In the genomic region with DNA sequence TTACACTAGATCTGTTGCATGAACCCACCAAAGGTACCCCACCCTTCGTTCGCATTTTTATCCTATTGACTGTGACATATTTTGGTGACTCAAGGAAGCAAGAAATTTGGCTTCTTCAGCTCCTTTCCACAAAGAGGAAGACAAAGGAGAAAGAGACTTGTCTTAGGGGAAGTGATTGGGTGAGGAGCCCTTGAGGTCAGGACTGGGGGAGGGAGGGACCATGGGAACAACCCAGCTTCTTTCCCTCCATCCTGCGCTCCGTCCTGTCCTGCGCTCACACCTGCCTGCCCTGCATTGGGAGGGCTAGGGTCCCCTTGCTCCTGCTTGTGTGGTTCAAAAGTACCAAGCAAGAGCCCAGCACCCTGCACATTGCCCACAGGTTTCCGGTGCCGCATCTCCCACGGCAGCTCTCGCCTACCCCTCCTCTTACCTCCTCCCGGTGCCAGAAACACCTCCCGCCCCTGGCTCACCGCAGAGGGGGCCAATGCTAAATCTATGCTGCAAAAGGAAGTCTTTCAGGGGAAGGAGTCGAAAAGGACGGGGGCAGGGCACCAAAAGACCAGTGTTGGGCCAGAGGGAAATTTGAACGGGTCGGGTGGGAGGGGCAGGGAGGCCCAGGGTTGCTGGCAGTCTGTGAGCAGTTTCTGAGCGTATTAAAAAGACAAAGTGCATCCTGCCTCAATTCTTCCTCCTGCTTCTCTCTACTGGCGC, we compare ENCODE assay signal across 8 mouse cellular contexts. TPM values are rescaled to one million over a fixed set of nuclear protein-coding genes. Genes with fewer than 3 reads are reported as not detected.
DNase-seq lines count a peak whose midpoint lies in the region; ATAC-seq lines count a peak whose summit lies in the region.

No protein-coding gene starts in this region.

- no peak for DNase-seq in heart, postnatal 4 days
- DNase-seq in thymus, postnatal 14 days: peak; percentile 91
- no peak for DNase-seq in right cerebral cortex, postnatal 36 days (ENCODE audit: low spot score in 2 of 2)
- DNase-seq in adrenal gland, postnatal 36 days: no peak

- H3K4me1 ChIP-seq in heart, embryonic 13.5 days: peaks cover 14% of the 10 kb centered on the region
- no peaks in the 10 kb centered on the region for H3K4me1 ChIP-seq in brown adipose tissue, adult 24 weeks (ENCODE audit: control insufficient read depth, insufficient read depth, insufficient read length, low read length)
- peaks cover 4% of the 10 kb centered on the region for H3K4me1 ChIP-seq in hindbrain, embryonic 16.5 days (ENCODE audit: control insufficient read depth, insufficient read depth, low read depth, low read length)
- H3K4me1 ChIP-seq in midbrain, embryonic 12.5 days: peaks cover 8% of the 10 kb centered on the region; the same call in 1 of the 2 replicates

- no peak for ATAC-seq in heart, embryonic 13.5 days (ENCODE audit: extremely low read depth, insufficient number of reproducible peaks, low FRiP score, low TSS enrichment)
- no peak for ATAC-seq in hindbrain, embryonic 16.5 days
- ATAC-seq in midbrain, embryonic 12.5 days (ENCODE audit: low FRiP score, low read depth): no peak

- no peaks in the 10 kb centered on the region for H3K9me3 ChIP-seq in heart, embryonic 13.5 days
- H3K9me3 ChIP-seq in hindbrain, embryonic 16.5 days (ENCODE audit: control insufficient read depth, low read length): no peaks in the 10 kb centered on the region
- H3K9me3 ChIP-seq in midbrain, embryonic 12.5 days: no peaks in the 10 kb centered on the region

- WGBS in heart, embryonic 13.5 days: 17% methylated on average over 18 of the region's 18 CpGs
- WGBS in hindbrain, embryonic 16.5 days: 16% methylated on average over 18 of the region's 18 CpGs
- 13% methylated on average over 18 of the region's 18 CpGs for WGBS in midbrain, embryonic 12.5 days

- peak overlapping the region; percentile 48 for H3K9ac ChIP-seq in heart, embryonic 13.5 days
- H3K9ac ChIP-seq in hindbrain, embryonic 16.5 days (ENCODE audit: low read depth, low read length): peak overlapping the region; percentile 60
- peak overlapping the region; percentile 58 for H3K9ac ChIP-seq in midbrain, embryonic 12.5 days (replicated peaks)

- peak overlapping the region; percentile 38 for H3K4me3 ChIP-seq in heart, embryonic 13.5 days
- H3K4me3 ChIP-seq in brown adipose tissue, adult 24 weeks (ENCODE audit: insufficient read depth, low read depth, low read length): peak overlapping the region; percentile 27; the same call in 1 of the 2 replicates
- H3K4me3 ChIP-seq in hindbrain, embryonic 16.5 days (ENCODE audit: low read length): peak overlapping the region; percentile 34
- H3K4me3 ChIP-seq in midbrain, embryonic 12.5 days: peak overlapping the region; percentile 34

- no peaks in the 10 kb centered on the region for H3K36me3 ChIP-seq in heart, embryonic 13.5 days
- H3K36me3 ChIP-seq in hindbrain, embryonic 16.5 days (ENCODE audit: control insufficient read depth, insufficient read depth, low read length): no peaks in the 10 kb centered on the region
- H3K36me3 ChIP-seq in midbrain, embryonic 12.5 days: no peaks in the 10 kb centered on the region

- H3K27me3 ChIP-seq in heart, embryonic 13.5 days (replicated peaks): peaks cover 10% of the 10 kb centered on the region; the same call in 1 of the 2 replicates
- no peaks in the 10 kb centered on the region for H3K27me3 ChIP-seq in hindbrain, embryonic 16.5 days (replicated peaks; ENCODE audit: control insufficient read depth, insufficient read depth, low read length)
- H3K27me3 ChIP-seq in midbrain, embryonic 12.5 days: peaks cover 12% of the 10 kb centered on the region; the same call in 1 of the 2 replicates

- H3K27ac ChIP-seq in heart, embryonic 13.5 days (replicated peaks): no peak overlapping the region
- H3K27ac ChIP-seq in brown adipose tissue, adult 24 weeks (replicated peaks; ENCODE audit: low read depth, low read length): peak overlapping the region; percentile 10; the same call in 1 of the 2 replicates
- H3K27ac ChIP-seq in hindbrain, embryonic 16.5 days (ENCODE audit: low read depth, low read length): no peak overlapping the region
- H3K27ac ChIP-seq in midbrain, embryonic 12.5 days (replicated peaks): no peak overlapping the region

- H3K4me2 ChIP-seq in heart, embryonic 13.5 days: peak overlapping the region; percentile 68
- peak overlapping the region; percentile 61 for H3K4me2 ChIP-seq in hindbrain, embryonic 16.5 days (ENCODE audit: low read length)
- H3K4me2 ChIP-seq in midbrain, embryonic 12.5 days (replicated peaks): peak overlapping the region; percentile 56

RNA-seq across cellular contexts. Expression of a gene that starts 6.6 kb away (rescaled TPM):
- 23.9 and 24.0 TPM in 2 replicates for polyA plus RNA-seq in heart, embryonic 13.5 days (2015; fragmentation: Nextera tagmentation; extraction: Ambion mirVana)
- 10 to 100 TPM; 12.6 to 13.2 TPM for total RNA-seq in heart, postnatal 4 days (2021)
- 5.4 and 11.1 TPM in 2 replicates for polyA plus RNA-seq in brown adipose tissue, adult 24 weeks (2012; ENCODE audit: insufficient read depth, insufficient read length, missing spikeins)
- polyA plus RNA-seq in hindbrain, embryonic 16.5 days (2015; fragmentation: Nextera tagmentation; extraction: Ambion mirVana): 43.5 and 43.8 TPM in 2 replicates
- 46.4 and 46.5 TPM in 2 replicates for polyA plus RNA-seq in midbrain, embryonic 12.5 days (2016; fragmentation: Nextera tagmentation; extraction: Ambion mirVana)
- total RNA-seq in adrenal gland, postnatal 36 days (2021): 10 to 100 TPM; 19.2 to 25.0 TPM

RNA-seq across cellular contexts. Expression of a gene that starts 7.9 kb away (rescaled TPM):
- polyA plus RNA-seq in heart, embryonic 13.5 days (2015; fragmentation: Nextera tagmentation; extraction: Ambion mirVana): 1.5 and 1.6 TPM in 2 replicates
- total RNA-seq in heart, postnatal 4 days (2021): 1 to 10 TPM; 2.0 to 2.5 TPM
- 4.3 and 4.4 TPM in 2 replicates for polyA plus RNA-seq in brown adipose tissue, adult 24 weeks (2012; ENCODE audit: insufficient read depth, insufficient read length, missing spikeins)
- 0.92 and 1.1 TPM in 2 replicates for polyA plus RNA-seq in hindbrain, embryonic 16.5 days (2015; fragmentation: Nextera tagmentation; extraction: Ambion mirVana)
- polyA plus RNA-seq in midbrain, embryonic 12.5 days (2016; fragmentation: Nextera tagmentation; extraction: Ambion mirVana): 0.81 and 0.98 TPM in 2 replicates
- 1 to 10 TPM; 4.2 to 9.1 TPM for total RNA-seq in adrenal gland, postnatal 36 days (2021)

RNA-seq across cellular contexts. Expression of a gene that starts 59.3 kb away (rescaled TPM):
- 103 and 110 TPM in 2 replicates for polyA plus RNA-seq in heart, embryonic 13.5 days (2015; fragmentation: Nextera tagmentation; extraction: Ambion mirVana)
- total RNA-seq in heart, postnatal 4 days (2021): 100 to 1,000 TPM; 113 to 119 TPM
- polyA plus RNA-seq in brown adipose tissue, adult 24 weeks (2012; ENCODE audit: insufficient read depth, insufficient read length, missing spikeins): 88.8 and 92.4 TPM in 2 replicates
- polyA plus RNA-seq in hindbrain, embryonic 16.5 days (2015; fragmentation: Nextera tagmentation; extraction: Ambion mirVana): 84.4 and 88.3 TPM in 2 replicates
- polyA plus RNA-seq in midbrain, embryonic 12.5 days (2016; fragmentation: Nextera tagmentation; extraction: Ambion mirVana): 62.4 and 69.4 TPM in 2 replicates
- 100 to 1,000 TPM; 197 to 219 TPM for total RNA-seq in adrenal gland, postnatal 36 days (2021)
